ENCODE assay signal across 29 mouse cellular contexts in the genomic region with DNA sequence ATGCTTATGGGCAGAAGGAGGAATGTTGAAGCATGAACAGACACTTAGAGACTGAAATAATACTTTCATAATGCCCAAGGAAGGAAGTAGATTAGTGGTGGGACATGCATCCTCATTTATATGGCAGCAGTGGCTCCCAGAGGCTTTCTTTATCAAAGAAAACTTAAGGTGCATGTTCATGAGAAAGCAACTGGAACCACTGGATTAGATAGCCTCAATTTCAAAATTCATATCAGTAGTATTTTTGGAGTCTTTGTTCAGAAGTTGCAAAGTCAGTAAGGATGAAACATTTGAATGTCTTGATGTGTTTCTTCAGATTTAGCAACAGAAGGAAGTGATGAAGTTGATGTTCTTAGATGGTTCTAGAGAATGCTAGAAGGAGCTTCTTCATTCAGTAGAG.
"Had no signal": no experiment of that assay in that cellular context is flagged by ENCODE, and none has a peak within 500 bp of the region (broad histone marks: within the 10 kb centered on the region; RNA-seq: fewer than 3 reads in every experiment).

No protein-coding gene starts in this region.

- H3K4me1 ChIP-seq: heart, embryonic 13.5 days; heart, embryonic 15.5 days; intestine, embryonic 15.5 days; kidney, embryonic 15.5 days; limb, embryonic 10.5 days; limb, embryonic 12.5 days; liver, embryonic 13.5 days; liver, embryonic 15.5 days had no signal

- H3K27me3 ChIP-seq: heart, embryonic 13.5 days; heart, embryonic 15.5 days; hindbrain, embryonic 12.5 days; intestine, embryonic 15.5 days; kidney, embryonic 15.5 days; limb, embryonic 12.5 days; liver, embryonic 13.5 days; liver, embryonic 15.5 days had no signal

- H3K36me3 ChIP-seq: heart, embryonic 13.5 days; heart, embryonic 15.5 days; hindbrain, embryonic 12.5 days; intestine, embryonic 15.5 days; kidney, embryonic 15.5 days; limb, embryonic 10.5 days; limb, embryonic 12.5 days; liver, embryonic 13.5 days; liver, embryonic 15.5 days had no signal

- ATAC-seq: hindbrain, embryonic 16.5 days; inflammation-experienced regulatory T-cells, adult 6 months; intestine, embryonic 15.5 days had no signal

- DNase-seq: gastrocnemius, postnatal 14 days; gastrocnemius, postnatal 36 days; heart, adult 11 months; heart, adult 2 months; heart, postnatal 14 days; heart, postnatal 36 days; kidney, adult 11 months; kidney, adult 2 months; kidney, adult 9 months; kidney, postnatal 14 days; kidney, postnatal 36 days; layer of hippocampus, adult 9-11 months; liver; liver, embryonic 13.5 days had no signal

- H3K9ac ChIP-seq: heart, embryonic 13.5 days; heart, embryonic 15.5 days; hindbrain, embryonic 12.5 days; hindbrain, embryonic 14.5 days; intestine, embryonic 15.5 days; kidney, embryonic 15.5 days; limb, embryonic 12.5 days; liver, embryonic 13.5 days; liver, embryonic 15.5 days had no signal

- H3K4me3 ChIP-seq: heart, adult 2 months; heart, embryonic 13.5 days; heart, embryonic 15.5 days; hindbrain, embryonic 12.5 days; intestine, embryonic 15.5 days; kidney, embryonic 15.5 days; left cerebral cortex, adult 2 months; limb, embryonic 10.5 days; limb, embryonic 12.5 days; liver, embryonic 13.5 days; liver, embryonic 15.5 days had no signal

- H3K9me3 ChIP-seq: heart, embryonic 13.5 days; heart, embryonic 15.5 days; hindbrain, embryonic 12.5 days; intestine, embryonic 15.5 days; kidney, embryonic 15.5 days; limb, embryonic 10.5 days; limb, embryonic 12.5 days; liver, embryonic 13.5 days; liver, embryonic 15.5 days had no signal

- H3K27ac ChIP-seq: heart, adult 2 months; heart, embryonic 13.5 days; heart, embryonic 15.5 days; hindbrain, embryonic 12.5 days; hindbrain, embryonic 14.5 days; intestine, embryonic 15.5 days; kidney, embryonic 15.5 days; kidney, postnatal 0 days; left cerebral cortex, adult 2 months; limb, embryonic 10.5 days; limb, embryonic 12.5 days; liver, embryonic 13.5 days; liver, embryonic 15.5 days had no signal

- H3K4me2 ChIP-seq: heart, embryonic 11.5 days; heart, embryonic 13.5 days; heart, embryonic 15.5 days; hindbrain, embryonic 12.5 days; hindbrain, embryonic 14.5 days; intestine, embryonic 15.5 days; kidney, embryonic 15.5 days; limb, embryonic 12.5 days; liver, embryonic 11.5 days; liver, embryonic 13.5 days; liver, embryonic 15.5 days had no signal
